Comparison of ENCODE assay signal across 8 mouse cellular contexts in genomic region chr1:151953563-151953962, GRCm38 (mm10).
DNase-seq lines count a peak whose midpoint lies in the region; ATAC-seq lines count a peak whose summit lies in the region.

No protein-coding gene starts in this region.

- peaks cover 24% of the 10 kb centered on the region for H3K4me1 ChIP-seq in embryonic facial prominence, embryonic 14.5 days (ENCODE audit: control insufficient read depth, insufficient read depth, low read length)
- H3K4me1 ChIP-seq in heart, embryonic 10.5 days, result peaks cover 45% of the 10 kb centered on the region
- H3K4me1 ChIP-seq in liver, embryonic 12.5 days, result no peaks in the 10 kb centered on the region
- peaks cover 26% of the 10 kb centered on the region for H3K4me1 ChIP-seq in neural tube, embryonic 15.5 days

- no peak overlapping the region for H3K4me3 ChIP-seq in embryonic facial prominence, embryonic 14.5 days (ENCODE audit: low read depth, low read length)
- H3K4me3 ChIP-seq in heart, embryonic 10.5 days, result no peak overlapping the region
- H3K4me3 ChIP-seq in liver, embryonic 12.5 days, result no peak overlapping the region
- no peak overlapping the region for H3K4me3 ChIP-seq in neural tube, embryonic 15.5 days (replicated peaks)

- 30% methylated on average over 6 of the region's 7 CpGs for WGBS in embryonic facial prominence, embryonic 14.5 days
- WGBS in heart, embryonic 10.5 days, result 12% methylated on average over 7 of the region's 7 CpGs
- WGBS in liver, embryonic 12.5 days (ENCODE audit: insufficient replicate concordance), result 35% methylated on average over 7 of the region's 7 CpGs
- 25% methylated on average over 7 of the region's 7 CpGs for WGBS in neural tube, embryonic 15.5 days

- H3K36me3 ChIP-seq in embryonic facial prominence, embryonic 14.5 days (ENCODE audit: control insufficient read depth, insufficient read depth, low read length), result no peaks in the 10 kb centered on the region
- H3K36me3 ChIP-seq in heart, embryonic 10.5 days, result no peaks in the 10 kb centered on the region
- H3K36me3 ChIP-seq in liver, embryonic 12.5 days, result no peaks in the 10 kb centered on the region
- H3K36me3 ChIP-seq in neural tube, embryonic 15.5 days, result no peaks in the 10 kb centered on the region

- no peak overlapping the region for H3K4me2 ChIP-seq in embryonic facial prominence, embryonic 14.5 days (ENCODE audit: low read depth, low read length)
- no peak overlapping the region for H3K4me2 ChIP-seq in liver, embryonic 12.5 days
- no peak overlapping the region for H3K4me2 ChIP-seq in neural tube, embryonic 15.5 days

- ATAC-seq in embryonic facial prominence, embryonic 14.5 days (ENCODE audit: low read depth), result peak; percentile 77
- ATAC-seq in liver, embryonic 12.5 days, result peak; percentile 40; the same call in 1 of the 2 replicates
- peak; percentile 39; the same call in 1 of the 2 replicates for ATAC-seq in neural tube, embryonic 15.5 days (ENCODE audit: low FRiP score)

- no peaks in the 10 kb centered on the region for H3K9me3 ChIP-seq in embryonic facial prominence, embryonic 14.5 days (ENCODE audit: control insufficient read depth, low read length)
- no peaks in the 10 kb centered on the region for H3K9me3 ChIP-seq in heart, embryonic 10.5 days
- no peaks in the 10 kb centered on the region for H3K9me3 ChIP-seq in liver, embryonic 12.5 days (replicated peaks)
- H3K9me3 ChIP-seq in neural tube, embryonic 15.5 days (replicated peaks), result no peaks in the 10 kb centered on the region

- H3K27me3 ChIP-seq in embryonic facial prominence, embryonic 14.5 days (replicated peaks; ENCODE audit: control insufficient read depth, insufficient read depth, low read length), result no peaks in the 10 kb centered on the region
- no peaks in the 10 kb centered on the region for H3K27me3 ChIP-seq in heart, embryonic 10.5 days (ENCODE audit: insufficient read depth, poor library complexity, severe bottlenecking)
- no peaks in the 10 kb centered on the region for H3K27me3 ChIP-seq in liver, embryonic 12.5 days (replicated peaks)
- no peaks in the 10 kb centered on the region for H3K27me3 ChIP-seq in neural tube, embryonic 15.5 days (replicated peaks)

- H3K9ac ChIP-seq in embryonic facial prominence, embryonic 14.5 days (ENCODE audit: low read depth, low read length), result no peak overlapping the region
- no peak overlapping the region for H3K9ac ChIP-seq in liver, embryonic 12.5 days
- H3K9ac ChIP-seq in neural tube, embryonic 15.5 days (replicated peaks), result no peak overlapping the region

- H3K27ac ChIP-seq in embryonic facial prominence, embryonic 14.5 days (replicated peaks; ENCODE audit: low read depth, low read length), result no peak overlapping the region
- no peak overlapping the region for H3K27ac ChIP-seq in heart, embryonic 10.5 days
- no peak overlapping the region for H3K27ac ChIP-seq in liver, embryonic 12.5 days
- H3K27ac ChIP-seq in neural tube, embryonic 15.5 days (replicated peaks), result 0 out of 2 replicates have a peak overlapping the region, but pooled peaks have one; percentile 24

- DNase-seq in ovary, adult 18-20 months (ENCODE audit: low spot score), result peak; percentile 69
- DNase-seq in ovary, postnatal 10 days (ENCODE audit: low spot score), result no peak
- peak; percentile 83 for DNase-seq in embryonic facial prominence, embryonic 14.5 days (ENCODE audit: low spot score)
- DNase-seq in heart, embryonic 10.5 days (ENCODE audit: low spot score), result peak; percentile 92
- DNase-seq in kidney, postnatal 10 days, result peak; percentile 85
- no peak for DNase-seq in embryo, embryonic 9.5 days (ENCODE audit: extremely low spot score)

Comparison
In these comparisons a context has a peak if more than half of its experiments do, and no peak if none do; other contexts are left out.
1. DNase-seq: peak in ovary, adult 18-20 months (single experiment), embryonic facial prominence, embryonic 14.5 days (single experiment), heart, embryonic 10.5 days (single experiment) and kidney, postnatal 10 days (single experiment); none in ovary, postnatal 10 days (single experiment) and embryo, embryonic 9.5 days (single experiment).
2. Peak in every context shown above with its lines, with median percentiles within 50 percentile points of each other: ATAC-seq.